Mouse (Mus musculus) ES-Bruce4 (cell line): ENCODE results near the gene Nmnat3.

ENCODE experiments used
- CTCF ChIP-seq: IDR thresholded peaks from one replicate; pipeline ENCODE4 v1.8.1; 2011; ENCODE audit warnings: low read depth, low read length
- EP300 ChIP-seq: IDR thresholded peaks from 2 replicates; pipeline ENCODE4 v1.6.1; 2011; ENCODE audit warnings: low read depth, low read length; ENCODE audit not compliant: insufficient read depth

DNA sequence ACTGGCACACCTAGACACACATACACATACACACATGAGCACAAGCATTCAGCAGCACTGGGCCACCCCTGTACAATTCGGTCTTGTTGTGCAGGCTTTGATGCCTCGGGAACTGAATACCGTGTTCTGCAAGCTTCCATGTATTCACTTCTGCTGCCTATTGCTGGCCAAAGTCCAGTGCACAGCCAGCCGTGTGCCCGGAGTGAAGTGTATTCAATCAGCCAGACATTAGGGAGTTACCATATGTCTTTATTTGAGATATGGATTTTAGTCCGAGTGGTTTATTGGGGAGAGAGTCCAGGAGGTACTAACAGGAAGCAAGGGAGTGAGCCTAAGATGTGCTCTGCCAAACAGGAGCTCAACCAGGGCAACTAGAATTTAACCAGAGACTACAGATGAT lies 19.8 kb downstream of the Nmnat3 start:
- TF ChIP-seq CTCF (no peak), EP300 (no peak)
